Mouse (Mus musculus): ENCODE measurements around the gene Samd7. TPM values are rescaled to one million over a fixed set of nuclear protein-coding genes. Genes with fewer than 3 reads are reported as not detected.

Samd7 gene
- polyA plus RNA-seq (2015; fragmentation: Illumina TruSeq; extraction: RNeasy Lipid Tissue Mini Kit (QIAGEN cat#74804); ENCODE audit: insufficient read depth, low read depth, low replicate concordance) = not detected

DNA sequence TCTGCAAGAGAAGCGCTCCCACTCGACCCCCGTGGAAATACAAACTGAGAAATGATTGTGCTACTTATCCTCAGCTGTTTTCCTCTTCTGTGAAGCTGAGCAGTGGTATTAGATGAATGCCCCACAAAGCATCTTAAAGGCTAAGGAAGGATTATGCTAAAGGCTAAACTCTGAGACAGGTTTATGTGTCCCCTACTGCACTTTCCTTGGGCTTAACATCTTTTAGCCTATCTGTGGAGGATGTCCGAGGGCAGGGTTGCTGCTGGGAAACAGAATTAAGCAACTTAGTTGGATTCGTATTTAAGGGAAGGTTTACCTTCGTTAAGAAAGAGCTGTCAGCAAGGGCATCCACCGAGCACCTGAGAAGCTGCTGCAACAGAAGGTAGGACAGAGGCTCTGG is at the start of gene Samd7:
TSS of gene Samd7 (plus strand) at position 288 of the 400 bp plus-strand sequence.

DNA sequence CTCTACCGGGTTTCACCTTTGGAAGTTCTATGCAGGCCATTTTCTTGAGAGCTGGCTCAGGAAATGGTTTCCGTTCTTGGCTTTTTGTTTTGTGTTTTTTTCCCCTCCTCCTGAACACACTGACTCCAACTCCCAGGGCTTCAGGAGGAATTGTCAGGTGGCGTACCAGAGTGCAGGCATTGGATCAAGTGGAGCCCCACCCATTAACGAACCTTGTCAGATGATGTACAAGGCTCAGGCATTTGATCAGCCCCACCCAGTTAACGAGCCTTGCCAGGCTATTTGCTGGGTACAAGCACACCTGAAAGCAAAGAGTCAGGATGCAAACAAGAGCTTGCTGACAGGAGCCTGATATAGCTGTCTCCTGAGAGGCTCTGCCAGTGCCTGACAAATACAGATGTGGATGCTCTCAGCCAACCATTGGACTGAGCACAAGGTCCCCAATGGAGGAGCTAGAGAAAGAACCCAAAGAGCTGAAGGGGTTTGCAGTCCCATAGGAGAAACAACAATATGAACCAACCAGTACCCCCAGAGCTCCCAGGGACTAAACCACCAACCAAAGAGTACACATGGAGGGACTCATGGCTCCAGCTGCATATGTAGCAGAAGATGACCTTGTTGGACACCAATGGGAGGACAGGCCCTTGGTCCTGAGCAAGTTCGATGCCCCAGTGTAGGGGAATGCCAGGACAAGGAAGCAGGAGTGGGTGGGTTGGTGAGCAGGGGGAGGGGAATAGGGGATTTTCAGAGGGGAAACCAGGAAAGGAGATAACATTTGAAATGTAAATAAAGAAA is 46.2 kb upstream of the Samd7 start, which contains the start of gene Lrrc31:
TSS of gene Lrrc31 (minus strand) at position 133 of the 795 bp plus-strand sequence.

DNA sequence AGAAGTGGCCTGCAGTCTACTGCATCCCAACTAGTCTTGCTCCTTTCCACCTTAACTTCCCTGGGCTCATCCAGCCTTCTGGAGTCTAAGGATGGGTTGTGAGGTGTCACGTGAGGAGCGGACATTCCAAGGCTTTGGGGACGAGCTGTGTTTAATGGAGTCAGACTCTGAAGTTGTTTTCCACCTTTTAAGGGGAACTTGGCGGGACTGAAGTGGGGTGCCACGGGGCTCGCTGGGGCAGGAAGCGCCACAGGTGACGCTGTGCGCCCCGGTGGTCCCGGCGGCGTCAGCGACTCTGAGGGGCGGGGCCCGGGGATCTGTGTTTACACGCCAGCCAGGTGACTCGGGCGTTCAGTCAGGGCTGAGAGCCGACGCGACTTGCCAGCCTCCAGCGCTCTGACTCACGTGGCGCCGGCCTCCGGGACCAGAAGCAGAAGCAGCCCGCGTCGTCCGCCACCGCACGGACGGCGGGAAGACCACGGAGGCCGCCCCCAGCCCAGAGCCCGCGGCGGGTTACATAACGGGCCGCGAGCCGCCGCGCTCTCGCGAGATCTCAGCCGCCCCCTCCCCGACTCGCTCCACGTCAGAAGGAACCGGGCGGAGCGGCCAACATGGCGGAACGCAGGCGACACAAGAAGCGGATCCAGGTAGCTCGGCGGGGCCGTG is 46.8 kb downstream of the Samd7 start, which contains the start of gene Sec62:
TSS of gene Sec62 (plus strand) at position 139 of the 666 bp plus-strand sequence.

Other genes with a start within 250 kb of the Samd7 start
- gene Mecom, start 198.3 kb upstream of the Samd7 start, polyA plus RNA-seq (2015; fragmentation: Illumina TruSeq; extraction: RNeasy Lipid Tissue Mini Kit (QIAGEN cat#74804); ENCODE audit: insufficient read depth, low read depth, low replicate concordance) = 5.6 TPM
- gene Actrt3, start 146.4 kb upstream of the Samd7 start, polyA plus RNA-seq (2015; fragmentation: Illumina TruSeq; extraction: RNeasy Lipid Tissue Mini Kit (QIAGEN cat#74804); ENCODE audit: insufficient read depth, low read depth, low replicate concordance) = 0.70 TPM
- 2.3 TPM for gene Mynn, start 144.2 kb upstream of the Samd7 start, polyA plus RNA-seq (2015; fragmentation: Illumina TruSeq; extraction: RNeasy Lipid Tissue Mini Kit (QIAGEN cat#74804); ENCODE audit: insufficient read depth, low read depth, low replicate concordance)
- not detected for gene Lrriq4, start 101.8 kb upstream of the Samd7 start, polyA plus RNA-seq (2015; fragmentation: Illumina TruSeq; extraction: RNeasy Lipid Tissue Mini Kit (QIAGEN cat#74804); ENCODE audit: insufficient read depth, low read depth, low replicate concordance)
- not detected for gene Lrrc34, start 98.4 kb upstream of the Samd7 start, polyA plus RNA-seq (2015; fragmentation: Illumina TruSeq; extraction: RNeasy Lipid Tissue Mini Kit (QIAGEN cat#74804); ENCODE audit: insufficient read depth, low read depth, low replicate concordance)
- not detected for gene Lrrc31, start 46.5 kb upstream of the Samd7 start, polyA plus RNA-seq (2015; fragmentation: Illumina TruSeq; extraction: RNeasy Lipid Tissue Mini Kit (QIAGEN cat#74804); ENCODE audit: insufficient read depth, low read depth, low replicate concordance)
- 40.6 TPM for gene Sec62, start 46.6 kb downstream of the Samd7 start, polyA plus RNA-seq (2015; fragmentation: Illumina TruSeq; extraction: RNeasy Lipid Tissue Mini Kit (QIAGEN cat#74804); ENCODE audit: insufficient read depth, low read depth, low replicate concordance)
- 0.65 TPM for gene Gpr160, start 109.7 kb downstream of the Samd7 start, polyA plus RNA-seq (2015; fragmentation: Illumina TruSeq; extraction: RNeasy Lipid Tissue Mini Kit (QIAGEN cat#74804); ENCODE audit: insufficient read depth, low read depth, low replicate concordance)
- 5.2 TPM for gene Phc3, start 223.1 kb downstream of the Samd7 start, polyA plus RNA-seq (2015; fragmentation: Illumina TruSeq; extraction: RNeasy Lipid Tissue Mini Kit (QIAGEN cat#74804); ENCODE audit: insufficient read depth, low read depth, low replicate concordance)
- gene Prkci, start 249.5 kb downstream of the Samd7 start, polyA plus RNA-seq (2015; fragmentation: Illumina TruSeq; extraction: RNeasy Lipid Tissue Mini Kit (QIAGEN cat#74804); ENCODE audit: insufficient read depth, low read depth, low replicate concordance) = 5.6 TPM